Mouse (Mus musculus) embryonic facial prominence, embryonic 14.5 days (tissue): ENCODE data around the gene Iqgap1. TPM values are rescaled to one million over a fixed set of nuclear protein-coding genes. Genes with fewer than 3 reads are reported as not detected.
A peak's percentile ranks its signal among the peaks of the same experiment; 100 is the strongest.

Experiments
- ATAC-seq: fragments of 200-750 bp; cut with Nextera tagmentation; 2 replicates; pipeline ENCODE4 v1.8.0; 2017; ENCODE audit warnings: low read depth, moderate number of reproducible peaks, moderate TSS enrichment
- DNase-seq: peaks from one replicate; pipeline ENCODE4 v3.0.0-alpha.2; 2015; ENCODE audit warnings: low spot score
- H3K27ac ChIP-seq: fragments of 300-500 bp; sonication (generic); replicated peaks from 2 replicates; pipeline ENCODE4 v1.5.1; 2014; ENCODE audit warnings: low read depth, mild to moderate bottlenecking, low read length, moderate library complexity
- H3K27me3 ChIP-seq: fragments of 300-500 bp; sonication (generic); replicated peaks from 2 replicates; pipeline ENCODE4 v1.6.1; 2014; ENCODE audit warnings: low read length; ENCODE audit not compliant: control insufficient read depth, insufficient read depth
- H3K36me3 ChIP-seq: fragments of 300-500 bp; sonication (generic); 2 replicates; pipeline ENCODE4 v1.6.1; 2014; ENCODE audit warnings: low read length, mixed read lengths; ENCODE audit not compliant: control insufficient read depth, insufficient read depth
- H3K4me1 ChIP-seq: fragments of 300-500 bp; sonication (generic); 2 replicates; pipeline ENCODE4 v1.6.1; 2014; ENCODE audit warnings: antibody characterized with exemption, low read length; ENCODE audit not compliant: control insufficient read depth, insufficient read depth
- H3K4me2 ChIP-seq: fragments of 300-500 bp; sonication (generic); 2 replicates; pipeline ENCODE4 v1.6.1; 2014; ENCODE audit warnings: low read depth, mild to moderate bottlenecking, low read length, moderate library complexity, mixed read lengths
- H3K4me3 ChIP-seq: fragments of 300-500 bp; sonication (generic); 2 replicates; pipeline ENCODE4 v1.5.1; 2014; ENCODE audit warnings: low read depth, mild to moderate bottlenecking, low read length
- H3K9ac ChIP-seq: fragments of 300-500 bp; sonication (generic); 2 replicates; pipeline ENCODE4 v1.6.1; 2014; ENCODE audit warnings: low read depth, mild to moderate bottlenecking, low read length, moderate library complexity, mixed read lengths
- H3K9me3 ChIP-seq: fragments of 300-500 bp; sonication (generic); 2 replicates; pipeline ENCODE4 v1.6.1; 2016; ENCODE audit warnings: low read length; ENCODE audit not compliant: control insufficient read depth
- WGBS: fragments of 180-500 bp; shearing (Covaris S2); extraction: QIAGEN DNeasy Blood & Tissue Kit; methylation state at CpG from one replicate; pipeline ENCODE4 v1.1.7; 2014; 5-methylcytosine and 5-hydroxymethylcytosine counted together
- polyA plus RNA-seq: library from polyadenylated mRNA; unstranded; fragments of >200 nt; fragmentation: Nextera tagmentation; extraction: Ambion mirVana; gene quantifications from 2 replicates; pipeline ENCODE4 v1.2.1, GENCODE M21; 2014

Iqgap1 gene
- polyA plus RNA-seq, 1 experiment from 2014 or later = 68.6 TPM

DNA sequence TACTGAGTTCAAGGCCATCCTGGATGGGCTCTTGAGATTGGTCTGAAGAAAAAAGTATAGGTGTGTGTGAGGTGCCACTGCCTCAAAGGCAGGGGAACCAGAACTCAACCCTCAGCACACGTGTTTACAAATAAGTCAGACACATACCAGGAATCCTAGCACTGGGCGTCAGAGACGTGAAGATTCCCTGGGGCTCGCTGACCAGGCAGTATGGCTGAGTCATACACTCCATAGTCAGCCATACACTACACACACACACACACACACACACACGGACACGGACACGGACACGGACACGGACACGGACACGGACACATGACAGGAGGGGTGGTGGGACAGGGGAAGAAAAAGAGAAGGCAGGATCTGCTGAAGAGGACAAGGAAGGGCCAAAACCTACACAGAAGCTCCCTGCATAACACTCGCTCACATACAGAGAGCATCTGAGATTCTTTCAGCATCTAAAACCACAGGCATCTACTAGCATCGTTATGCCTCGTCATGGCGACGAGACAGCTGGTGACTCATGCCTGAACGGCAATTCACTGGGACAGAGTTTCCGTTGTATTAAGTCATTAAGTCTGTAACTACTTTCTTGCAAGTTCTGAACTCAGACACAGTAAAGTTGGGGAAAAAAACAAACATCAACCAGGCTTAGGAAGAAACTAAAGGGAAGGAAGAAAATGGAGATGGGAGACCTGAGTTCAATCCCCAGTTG, 2.5 kb upstream of the Iqgap1 start:
- peaks cover 16% of the 10 kb centered on the region; the same call in 1 of the 2 replicates for H3K4me1 ChIP-seq
- 61% methylated on average over 18 of the region's 18 CpGs for WGBS
- no peak overlapping the region for H3K4me3 ChIP-seq
- H3K9me3 ChIP-seq = no peaks in the 10 kb centered on the region
- DNase-seq (peak; percentile 77), ATAC-seq (no peak)
- no peak overlapping the region for H3K4me2 ChIP-seq
- no peaks in the 10 kb centered on the region for H3K27me3 ChIP-seq
- H3K27ac ChIP-seq = no peak overlapping the region
- H3K9ac ChIP-seq = no peak overlapping the region
- no peaks in the 10 kb centered on the region for H3K36me3 ChIP-seq

DNA sequence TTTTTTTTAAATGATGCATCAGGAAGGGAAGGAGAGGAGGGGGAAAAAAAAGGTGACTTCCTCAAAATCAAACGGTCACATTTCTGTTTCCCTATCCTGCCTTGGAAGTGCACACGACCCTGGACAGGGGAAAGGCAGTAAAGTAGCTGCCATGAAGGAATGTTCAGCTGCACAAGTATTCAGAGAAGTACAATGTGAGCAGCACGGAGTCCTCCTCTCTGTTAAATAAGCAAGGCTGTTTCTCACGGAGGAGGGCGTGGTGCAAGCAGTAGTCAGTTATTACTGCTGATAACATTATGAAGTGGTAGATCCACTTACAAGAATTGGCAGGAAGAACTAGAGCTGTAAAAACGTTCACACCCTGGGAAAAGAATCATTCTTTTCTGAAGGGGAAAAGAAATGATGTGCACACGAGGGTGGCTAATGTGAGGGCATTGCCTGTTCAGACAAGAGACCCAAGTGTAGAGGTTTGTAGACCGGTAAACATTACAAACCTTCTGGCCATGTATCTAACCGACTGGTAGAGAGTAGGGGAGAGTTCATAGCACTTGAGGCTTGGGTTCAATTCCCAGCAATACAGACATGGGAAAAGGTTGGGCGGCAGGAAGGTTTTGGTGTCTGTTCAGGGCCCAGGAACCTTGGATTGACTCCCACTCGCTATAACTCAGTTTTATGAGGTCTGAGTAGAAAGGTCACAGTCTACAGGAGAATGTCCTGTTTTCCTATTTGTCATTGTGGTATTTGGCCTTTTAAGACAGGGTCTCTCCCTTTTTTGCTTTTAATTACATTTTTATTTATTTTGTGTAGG, 1.7 kb downstream of the Iqgap1 start:
- ATAC-seq = peak; percentile 50; the same call in 1 of the 2 replicates
- Histone ChIP-seq H3K9ac (no peak overlapping the region), H3K4me2 (no peak overlapping the region), H3K9me3 (no peaks in the 10 kb centered on the region), H3K36me3 (no peaks in the 10 kb centered on the region), H3K27me3 (no peaks in the 10 kb centered on the region), H3K4me1 (peaks cover 16% of the 10 kb centered on the region; the same call in 1 of the 2 replicates), H3K27ac (no peak overlapping the region), H3K4me3 (no peak overlapping the region)
- WGBS = 71% methylated on average over 11 of the region's 11 CpGs
- DNase-seq = peak; percentile 51

- no peak overlapping the region for H3K27ac ChIP-seq
- WGBS = 85% methylated on average over 4 of the region's 4 CpGs
Observed at GRCm38 (mm10) chr7:80823267-80823666, 2.5 kb downstream of the Iqgap1 start.

GRCm38 (mm10) chr7:80820838-80821237, 4.9 kb downstream of the Iqgap1 start:
- H3K4me3 ChIP-seq = no peak overlapping the region
- no peaks in the 10 kb centered on the region for H3K27me3 ChIP-seq
- H3K9ac ChIP-seq = no peak overlapping the region
- DNase-seq = no peak
- no peaks in the 10 kb centered on the region for H3K36me3 ChIP-seq
- WGBS = 93% methylated on average over 4 of the region's 4 CpGs
- no peaks in the 10 kb centered on the region for H3K9me3 ChIP-seq
- peaks cover 6% of the 10 kb centered on the region; the same call in 1 of the 2 replicates for H3K4me1 ChIP-seq
- H3K27ac ChIP-seq = no peak overlapping the region
- ATAC-seq = no peak
- no peak overlapping the region for H3K4me2 ChIP-seq

More at GRCm38 (mm10) chr7:80823267-80823666, 2.5 kb downstream of the Iqgap1 start:
- Histone ChIP-seq H3K9me3 (no peaks in the 10 kb centered on the region), H3K9ac (no peak overlapping the region), H3K4me2 (no peak overlapping the region), H3K4me3 (no peak overlapping the region), H3K36me3 (no peaks in the 10 kb centered on the region), H3K27me3 (no peaks in the 10 kb centered on the region), H3K4me1 (peaks cover 12% of the 10 kb centered on the region; the same call in 1 of the 2 replicates)
- ATAC-seq (no peak), DNase-seq (no peak)

- no peak overlapping the region for H3K27ac ChIP-seq
- H3K27me3 ChIP-seq = no peaks in the 10 kb centered on the region
- no peak overlapping the region for H3K4me3 ChIP-seq
- no peak for ATAC-seq
- WGBS = 54% methylated on average over 5 of the region's 5 CpGs
- DNase-seq = no peak
- no peak overlapping the region for H3K4me2 ChIP-seq
- no peak overlapping the region for H3K9ac ChIP-seq
- H3K36me3 ChIP-seq = no peaks in the 10 kb centered on the region
- H3K4me1 ChIP-seq = no peaks in the 10 kb centered on the region
- H3K9me3 ChIP-seq = no peaks in the 10 kb centered on the region
Observed at GRCm38 (mm10) chr7:80816641-80817040, 9.1 kb downstream of the Iqgap1 start.

DNA sequence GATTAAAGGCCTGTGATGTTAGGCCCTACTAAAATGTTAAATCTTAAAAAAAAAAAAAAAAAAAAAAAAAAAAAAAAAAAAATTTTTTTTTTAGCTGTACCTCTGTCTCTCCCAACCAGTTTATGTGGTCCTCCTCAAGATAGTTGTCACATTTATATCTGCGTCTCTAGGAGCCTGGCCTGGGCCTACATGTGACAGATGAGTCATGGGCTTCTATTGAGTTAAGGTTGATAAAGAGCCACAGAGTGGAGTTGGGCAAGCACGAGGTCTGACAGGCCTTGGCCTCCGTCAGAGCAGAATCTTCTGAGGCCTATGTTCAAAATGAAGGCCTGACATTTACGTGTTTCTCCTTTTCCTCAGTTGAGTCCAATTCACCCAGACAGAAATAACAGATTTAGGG, 12.4 kb downstream of the Iqgap1 start:
- WGBS = 88% methylated on average over 4 of the region's 4 CpGs

GRCm38 (mm10) chr7:80806331-80806730, 19.4 kb downstream of the Iqgap1 start:
- WGBS = 76% methylated on average over 4 of the region's 4 CpGs
- no peaks in the 10 kb centered on the region for H3K36me3 ChIP-seq
- H3K4me1 ChIP-seq = peaks cover 10% of the 10 kb centered on the region
- H3K9me3 ChIP-seq = no peaks in the 10 kb centered on the region
- no peak overlapping the region for H3K4me3 ChIP-seq
- no peak for DNase-seq
- H3K9ac ChIP-seq = no peak overlapping the region
- H3K4me2 ChIP-seq = no peak overlapping the region
- ATAC-seq = no peak
- H3K27ac ChIP-seq = no peak overlapping the region
- H3K27me3 ChIP-seq = no peaks in the 10 kb centered on the region

More for the DNA sequence above, 12.4 kb downstream of the Iqgap1 start:
- no peaks in the 10 kb centered on the region for H3K27me3 ChIP-seq
- H3K27ac ChIP-seq = no peak overlapping the region
- DNase-seq (no peak), ATAC-seq (no peak)
- H3K9ac ChIP-seq = no peak overlapping the region
- no peak overlapping the region for H3K4me3 ChIP-seq
- no peaks in the 10 kb centered on the region for H3K9me3 ChIP-seq
- no peaks in the 10 kb centered on the region for H3K4me1 ChIP-seq
- H3K4me2 ChIP-seq = no peak overlapping the region
- no peaks in the 10 kb centered on the region for H3K36me3 ChIP-seq

- peak; percentile 98 for DNase-seq
- WGBS = 1% methylated on average over 31 of the region's 47 CpGs
- Histone ChIP-seq H3K36me3 (peaks cover 11% of the 10 kb centered on the region; the same call in 1 of the 2 replicates), H3K27me3 (no peaks in the 10 kb centered on the region), H3K9ac (peak overlapping the region; percentile 88), H3K27ac (peak overlapping the region; percentile 84), H3K4me2 (peak overlapping the region; percentile 79), H3K4me3 (peak overlapping the region; percentile 92), H3K9me3 (no peaks in the 10 kb centered on the region), H3K4me1 (peaks cover 10% of the 10 kb centered on the region)
- ATAC-seq = peak; percentile 98
Observed at GRCm38 (mm10) chr7:80803173-80803872, 22.5 kb downstream of the Iqgap1 start.
